Mouse (Mus musculus): Measurements from ENCODE around the gene Lrrc39.

Lrrc39 gene

GRCm38 (mm10) chr3:116562408-116563094, at the start of gene Lrrc39:
Lrrc39 (plus strand) TSS chr3:116562973.
- DNase-seq = no peak

GRCm38 (mm10) chr3:116520141-116520761, 42.5 kb upstream of the Lrrc39 start:
- DNase-seq = no peak

GRCm38 (mm10) chr3:116529741-116530140, 33.0 kb upstream of the Lrrc39 start:
- DNase-seq = no peak

GRCm38 (mm10) chr3:116530826-116531225, 31.9 kb upstream of the Lrrc39 start:
- DNase-seq = no peak

GRCm38 (mm10) chr3:116536428-116537199, 26.2 kb upstream of the Lrrc39 start:
- DNase-seq = no peak

- DNase-seq = no peak
Measured at GRCm38 (mm10) chr3:116537200-116537573, 25.6 kb upstream of the Lrrc39 start.

GRCm38 (mm10) chr3:116542070-116542469, 20.7 kb upstream of the Lrrc39 start:
- DNase-seq = no peak

GRCm38 (mm10) chr3:116542532-116542931, 20.2 kb upstream of the Lrrc39 start:
- DNase-seq = no peak

- DNase-seq = no peak
Measured at GRCm38 (mm10) chr3:116547430-116547829, 15.3 kb upstream of the Lrrc39 start.

GRCm38 (mm10) chr3:116551362-116551761, 11.4 kb upstream of the Lrrc39 start:
- no peak for DNase-seq

- DNase-seq = peak in 1 of 2 experiments; percentile 9
Measured at GRCm38 (mm10) chr3:116561315-116561714, 1.5 kb upstream of the Lrrc39 start.

GRCm38 (mm10) chr3:116563095-116563492, 321 bp downstream of the Lrrc39 start:
- no peak for DNase-seq

- no peak for DNase-seq
Measured at GRCm38 (mm10) chr3:116570628-116571027, 7.9 kb downstream of the Lrrc39 start.

GRCm38 (mm10) chr3:116577286-116577685, 14.5 kb downstream of the Lrrc39 start:
- DNase-seq = peak in 1 of 2 experiments; percentile 10

- no peak for DNase-seq
Measured at GRCm38 (mm10) chr3:116582201-116582600, 19.4 kb downstream of the Lrrc39 start.

- DNase-seq = no peak
Measured at GRCm38 (mm10) chr3:116594076-116594727, 31.4 kb downstream of the Lrrc39 start.

- DNase-seq = peak; percentile 98
Measured at GRCm38 (mm10) chr3:116594728-116595602, 32.2 kb downstream of the Lrrc39 start, which contains the start of gene Sass6. Sass6 (plus strand) TSS chr3:116594982.

GRCm38 (mm10) chr3:116595603-116595991, 32.8 kb downstream of the Lrrc39 start:
- DNase-seq = no peak

- DNase-seq = no peak
Measured at GRCm38 (mm10) chr3:116599705-116600104, 36.9 kb downstream of the Lrrc39 start.

- DNase-seq = no peak
Measured at GRCm38 (mm10) chr3:116601005-116601404, 38.2 kb downstream of the Lrrc39 start.

- DNase-seq = no peak
Measured at GRCm38 (mm10) chr3:116601781-116602180, 39.0 kb downstream of the Lrrc39 start.

GRCm38 (mm10) chr3:116604570-116604969, 41.8 kb downstream of the Lrrc39 start:
- DNase-seq = no peak

All from lung, adult 18-20 months (tissue).